Mouse (Mus musculus) stomach, postnatal 0 days (tissue): ENCODE measurements around the gene Gm20431.

Experiments used
- CTCF ChIP-seq: IDR thresholded peaks from 2 replicates; pipeline ENCODE4 v1.5.1; 2016; ENCODE audit warnings: antibody characterized with exemption, low read depth, mild to moderate bottlenecking, moderate library complexity
- EP300 ChIP-seq: optimal IDR thresholded peaks from 2 replicates; pipeline ENCODE3; 2016; ENCODE audit warnings: antibody characterized with exemption

DNA sequence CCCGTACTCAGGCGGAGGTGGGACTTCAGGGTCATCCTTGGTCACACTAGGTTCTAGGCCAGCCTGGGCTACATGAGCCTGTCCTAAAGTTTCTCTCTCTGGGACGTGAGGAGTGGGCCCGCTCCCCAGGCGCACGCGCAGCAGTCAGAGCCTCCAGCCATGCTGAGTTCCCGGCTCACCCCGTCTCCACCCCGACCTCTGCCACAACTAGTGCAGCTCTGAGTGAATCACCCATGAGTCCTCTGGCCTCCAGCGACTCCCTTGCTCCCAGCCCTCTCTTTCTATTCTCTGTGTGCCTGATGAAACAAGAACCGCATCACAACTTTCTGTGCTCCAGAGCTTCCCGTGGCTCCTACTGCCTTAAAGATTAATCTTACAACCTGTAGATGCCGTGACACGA, 47.1 kb upstream of the Gm20431 start:
- TF ChIP-seq CTCF (no peak), EP300 (no peak)
